Mouse (Mus musculus): Measurements from ENCODE around the gene Arhgap17. TPM values are rescaled to one million over a fixed set of nuclear protein-coding genes. Genes with fewer than 3 reads are reported as not detected.

Arhgap17 gene
- polyA plus RNA-seq, 1 experiment from 2014 or later = 20.3 TPM

GRCm38 (mm10) chr7:123368187-123368586, 1.5 kb downstream of the Arhgap17 start:
- Histone ChIP-seq H3K27me3 (no peaks in the 10 kb centered on the region), H3K4me2 (peak overlapping the region; percentile 78), H3K36me3 (no peaks in the 10 kb centered on the region), H3K9ac (replicated peaks) (0 out of 2 replicates have a peak overlapping the region, but pooled peaks have one; percentile 18), H3K27ac (no peak overlapping the region), H3K4me3 (replicated peaks) (peak overlapping the region; percentile 74), H3K9me3 (no peaks in the 10 kb centered on the region), H3K4me1 (replicated peaks) (peaks cover 41% of the 10 kb centered on the region)
- no peak for ATAC-seq (ENCODE audit: insufficient number of reproducible peaks, insufficient read depth, low FRiP score, low TSS enrichment, low read depth)
- 84% methylated on average over 2 of the region's 2 CpGs for WGBS

- peak overlapping the region; percentile 78 for H3K4me2 ChIP-seq
- ATAC-seq (ENCODE audit: insufficient number of reproducible peaks, insufficient read depth, low FRiP score, low TSS enrichment, low read depth) = no peak
- WGBS = 76% methylated on average over 16 of the region's 16 CpGs
- peak overlapping the region; percentile 74; the same call in 1 of the 2 replicates for H3K4me3 ChIP-seq (replicated peaks)
- H3K9me3 ChIP-seq = no peaks in the 10 kb centered on the region
- H3K4me1 ChIP-seq (replicated peaks) = peaks cover 41% of the 10 kb centered on the region
- H3K27me3 ChIP-seq = no peaks in the 10 kb centered on the region
- no peak overlapping the region for H3K9ac ChIP-seq (replicated peaks)
- H3K27ac ChIP-seq = no peak overlapping the region
- no peaks in the 10 kb centered on the region for H3K36me3 ChIP-seq
These were observed 2.2 kb downstream of the Arhgap17 start for GRCm38 (mm10) chr7:123367218-123368150.

GRCm38 (mm10) chr7:123366806-123367205, 2.9 kb downstream of the Arhgap17 start:
- Histone ChIP-seq H3K27me3 (no peaks in the 10 kb centered on the region), H3K4me2 (no peak overlapping the region), H3K36me3 (no peaks in the 10 kb centered on the region), H3K9me3 (no peaks in the 10 kb centered on the region), H3K9ac (replicated peaks) (no peak overlapping the region), H3K27ac (no peak overlapping the region), H3K4me1 (replicated peaks) (peaks cover 41% of the 10 kb centered on the region), H3K4me3 (replicated peaks) (no peak overlapping the region)
- no peak for ATAC-seq (ENCODE audit: insufficient number of reproducible peaks, insufficient read depth, low FRiP score, low TSS enrichment, low read depth)
- 75% methylated on average over 8 of the region's 8 CpGs for WGBS

- no peak overlapping the region for H3K9ac ChIP-seq (replicated peaks)
- WGBS = 91% methylated on average over 7 of the region's 7 CpGs
- no peak for ATAC-seq (ENCODE audit: insufficient number of reproducible peaks, insufficient read depth, low FRiP score, low TSS enrichment, low read depth)
- H3K36me3 ChIP-seq = no peaks in the 10 kb centered on the region
- no peaks in the 10 kb centered on the region for H3K27me3 ChIP-seq
- H3K4me1 ChIP-seq (replicated peaks) = peaks cover 41% of the 10 kb centered on the region
- no peak overlapping the region for H3K4me3 ChIP-seq (replicated peaks)
- no peak overlapping the region; the same call in 1 of the 2 replicates for H3K27ac ChIP-seq
- no peak overlapping the region for H3K4me2 ChIP-seq
- no peaks in the 10 kb centered on the region for H3K9me3 ChIP-seq
These were observed 3.6 kb downstream of the Arhgap17 start for GRCm38 (mm10) chr7:123365876-123366741.

GRCm38 (mm10) chr7:123363971-123364370, 5.7 kb downstream of the Arhgap17 start:
- H3K27ac ChIP-seq = 0 out of 2 replicates have a peak overlapping the region, but pooled peaks have one; percentile 7
- H3K27me3 ChIP-seq = no peaks in the 10 kb centered on the region
- 83% methylated on average over 8 of the region's 8 CpGs for WGBS
- no peaks in the 10 kb centered on the region for H3K36me3 ChIP-seq
- no peaks in the 10 kb centered on the region for H3K9me3 ChIP-seq
- H3K9ac ChIP-seq (replicated peaks) = no peak overlapping the region
- no peak overlapping the region for H3K4me2 ChIP-seq
- peaks cover 45% of the 10 kb centered on the region for H3K4me1 ChIP-seq (replicated peaks)
- H3K4me3 ChIP-seq (replicated peaks) = no peak overlapping the region
- no peak for ATAC-seq (ENCODE audit: insufficient number of reproducible peaks, insufficient read depth, low FRiP score, low TSS enrichment, low read depth)

- WGBS = 87% methylated on average over 3 of the region's 3 CpGs
- Histone ChIP-seq H3K9me3 (no peaks in the 10 kb centered on the region), H3K4me3 (replicated peaks) (no peak overlapping the region), H3K27ac (no peak overlapping the region), H3K36me3 (no peaks in the 10 kb centered on the region), H3K4me2 (no peak overlapping the region), H3K9ac (replicated peaks) (no peak overlapping the region), H3K27me3 (no peaks in the 10 kb centered on the region), H3K4me1 (replicated peaks) (peaks cover 34% of the 10 kb centered on the region)
- ATAC-seq (ENCODE audit: insufficient number of reproducible peaks, insufficient read depth, low FRiP score, low TSS enrichment, low read depth) = no peak
These were observed 6.9 kb downstream of the Arhgap17 start for GRCm38 (mm10) chr7:123362806-123363205.

- H3K9ac ChIP-seq (replicated peaks) = no peak overlapping the region
- no peaks in the 10 kb centered on the region for H3K9me3 ChIP-seq
- no peak overlapping the region for H3K4me2 ChIP-seq
- H3K27ac ChIP-seq = no peak overlapping the region
- 86% methylated on average over 7 of the region's 7 CpGs for WGBS
- no peak overlapping the region for H3K4me3 ChIP-seq (replicated peaks)
- H3K36me3 ChIP-seq = no peaks in the 10 kb centered on the region
- H3K4me1 ChIP-seq (replicated peaks) = peaks cover 22% of the 10 kb centered on the region
- ATAC-seq (ENCODE audit: insufficient number of reproducible peaks, insufficient read depth, low FRiP score, low TSS enrichment, low read depth) = no peak
- H3K27me3 ChIP-seq = no peaks in the 10 kb centered on the region
These were observed 8.3 kb downstream of the Arhgap17 start for GRCm38 (mm10) chr7:123361229-123361980.

- Histone ChIP-seq H3K4me3 (replicated peaks) (no peak overlapping the region), H3K9me3 (no peaks in the 10 kb centered on the region), H3K9ac (replicated peaks) (no peak overlapping the region), H3K4me2 (no peak overlapping the region), H3K36me3 (no peaks in the 10 kb centered on the region), H3K4me1 (replicated peaks) (peaks cover 22% of the 10 kb centered on the region), H3K27ac (no peak overlapping the region), H3K27me3 (no peaks in the 10 kb centered on the region)
- ATAC-seq (ENCODE audit: insufficient number of reproducible peaks, insufficient read depth, low FRiP score, low TSS enrichment, low read depth) = no peak
- WGBS = 82% methylated on average over 5 of the region's 5 CpGs
These were observed 9.5 kb downstream of the Arhgap17 start for GRCm38 (mm10) chr7:123360185-123360584.

- ATAC-seq (ENCODE audit: insufficient number of reproducible peaks, insufficient read depth, low FRiP score, low TSS enrichment, low read depth) = no peak
- Histone ChIP-seq H3K4me2 (no peak overlapping the region), H3K4me3 (replicated peaks) (no peak overlapping the region), H3K4me1 (replicated peaks) (peaks cover 16% of the 10 kb centered on the region), H3K27ac (no peak overlapping the region), H3K36me3 (no peaks in the 10 kb centered on the region), H3K9ac (replicated peaks) (no peak overlapping the region), H3K9me3 (no peaks in the 10 kb centered on the region), H3K27me3 (no peaks in the 10 kb centered on the region)
- WGBS = 83% methylated on average over 7 of the region's 7 CpGs
These were observed 10.6 kb downstream of the Arhgap17 start for GRCm38 (mm10) chr7:123359101-123359500.

- 85% methylated on average over 3 of the region's 3 CpGs for WGBS
- Histone ChIP-seq H3K4me2 (no peak overlapping the region), H3K36me3 (no peaks in the 10 kb centered on the region), H3K27me3 (no peaks in the 10 kb centered on the region), H3K4me1 (replicated peaks) (0 out of 2 replicates have a peak, but pooled peaks cover 6% of the 10 kb centered on the region), H3K9ac (replicated peaks) (no peak overlapping the region), H3K9me3 (no peaks in the 10 kb centered on the region), H3K4me3 (replicated peaks) (no peak overlapping the region), H3K27ac (no peak overlapping the region)
- no peak for ATAC-seq (ENCODE audit: insufficient number of reproducible peaks, insufficient read depth, low FRiP score, low TSS enrichment, low read depth)
These were observed 13.6 kb downstream of the Arhgap17 start for GRCm38 (mm10) chr7:123356158-123356557.

Measured in limb, embryonic 12.5 days (tissue).